Mouse (Mus musculus) adrenal gland, adult 8-10 months (tissue): ENCODE data around the gene H2afy. TPM values are rescaled to one million over a fixed set of nuclear protein-coding genes. Genes with fewer than 3 reads are reported as not detected.
"Not testable (repeated sequence)": the region's sequence is repeated elsewhere in the genome, so short reads cannot be mapped to it uniquely, and the experiment has no call there.

Experiments used
- DNase-seq: peaks from one replicate; pipeline ENCODE4 v3.0.0; 2022
- total RNA-seq, 4 experiments: library from RNA; stranded (reverse); gene quantifications; 2 replicates each; pipeline ENCODE4 v1.2.4; 2022

Gene H2afy
- total RNA-seq, 4 experiments from 2014 or later, result 130 to 162 (median 139) TPM

- no peak for DNase-seq
Measured at GRCm38 (mm10) chr13:56069643-56070042, 66.5 kb downstream of the H2afy start.

DNA sequence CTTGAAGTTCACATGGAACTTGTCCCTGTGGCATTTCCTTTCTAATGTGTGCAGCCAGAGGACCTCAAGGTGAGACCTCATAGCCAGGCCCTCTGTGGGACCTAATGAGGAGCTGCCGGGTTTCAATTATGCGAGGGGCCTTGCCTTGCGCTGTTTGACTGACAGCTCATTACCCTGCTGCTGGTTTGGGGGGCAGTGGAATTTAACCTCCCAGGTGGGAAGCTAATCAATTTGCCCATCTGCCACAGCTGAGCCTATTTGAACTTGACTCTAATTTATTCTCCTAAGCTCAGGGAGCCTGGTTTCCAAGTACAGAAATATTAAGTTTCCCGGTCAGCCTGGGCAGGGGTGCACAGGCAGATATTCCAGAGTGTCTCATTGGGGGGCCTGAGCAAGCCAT lies 67.6 kb downstream of the H2afy start:
- DNase-seq, result no peak

- no peak for DNase-seq
Measured at GRCm38 (mm10) chr13:56066904-56067303, 69.3 kb downstream of the H2afy start.

GRCm38 (mm10) chr13:56066152-56066551 lies 70.0 kb downstream of the H2afy start:
- DNase-seq, result no peak

DNA sequence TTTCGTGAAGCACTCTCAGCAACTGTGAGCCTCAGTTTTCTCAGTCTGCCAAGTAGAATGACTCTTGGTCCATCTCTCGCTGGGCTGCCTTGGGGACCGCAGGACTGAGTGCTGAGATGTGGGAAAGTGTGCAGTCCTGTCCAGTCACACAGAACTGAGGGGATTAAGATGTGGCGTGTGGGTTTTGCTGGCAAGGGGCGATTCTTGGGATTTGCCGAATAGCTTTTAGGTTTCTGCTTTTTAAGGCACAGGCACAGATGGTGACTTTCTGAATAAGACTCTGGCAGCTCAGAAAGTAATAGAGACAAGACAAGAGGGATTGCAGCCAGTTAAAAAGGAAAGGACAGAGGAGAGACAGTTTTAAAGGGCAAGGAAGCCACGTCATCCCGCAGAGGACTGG lies 78.4 kb downstream of the H2afy start:
- no peak for DNase-seq

DNA sequence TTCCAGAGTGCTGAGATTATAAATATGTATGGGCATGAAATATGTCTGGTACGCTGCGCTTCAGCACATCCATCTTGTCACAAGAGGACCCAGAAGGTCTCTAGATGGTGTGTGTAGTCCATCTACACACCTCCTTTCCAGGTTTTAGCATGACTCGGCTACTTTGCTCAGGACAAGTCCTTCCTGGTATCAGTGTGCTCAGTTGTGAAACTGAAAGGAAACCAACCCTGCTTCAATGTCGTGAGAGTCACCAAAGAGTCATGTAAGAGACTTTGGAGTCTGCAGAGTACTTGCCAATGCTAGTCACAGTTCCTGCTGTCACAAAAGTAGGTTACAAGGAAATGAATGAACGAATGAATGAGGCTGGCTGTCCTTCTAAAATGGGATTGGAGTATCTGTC lies 80.4 kb downstream of the H2afy start:
- DNase-seq, result no peak

DNA sequence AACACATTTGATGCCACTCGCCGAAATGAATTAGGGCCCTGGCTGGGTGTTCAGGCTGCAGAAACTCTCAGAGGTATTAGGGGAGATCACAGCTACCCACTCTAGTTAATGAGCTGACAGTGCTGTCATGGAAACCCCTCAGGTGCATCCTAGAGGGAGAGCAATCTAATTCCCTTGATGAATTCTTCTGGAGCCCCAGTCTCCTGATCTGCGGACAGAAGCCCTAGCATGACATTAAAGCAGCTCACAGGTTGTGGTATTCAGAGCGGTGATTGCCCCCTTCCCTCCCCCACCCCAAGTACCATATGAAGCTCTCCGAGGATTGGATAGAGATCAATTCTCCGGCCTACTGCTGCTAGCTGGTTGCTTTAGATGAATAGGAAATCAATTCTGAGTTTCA lies 82.1 kb downstream of the H2afy start:
- DNase-seq, result no peak

DNA sequence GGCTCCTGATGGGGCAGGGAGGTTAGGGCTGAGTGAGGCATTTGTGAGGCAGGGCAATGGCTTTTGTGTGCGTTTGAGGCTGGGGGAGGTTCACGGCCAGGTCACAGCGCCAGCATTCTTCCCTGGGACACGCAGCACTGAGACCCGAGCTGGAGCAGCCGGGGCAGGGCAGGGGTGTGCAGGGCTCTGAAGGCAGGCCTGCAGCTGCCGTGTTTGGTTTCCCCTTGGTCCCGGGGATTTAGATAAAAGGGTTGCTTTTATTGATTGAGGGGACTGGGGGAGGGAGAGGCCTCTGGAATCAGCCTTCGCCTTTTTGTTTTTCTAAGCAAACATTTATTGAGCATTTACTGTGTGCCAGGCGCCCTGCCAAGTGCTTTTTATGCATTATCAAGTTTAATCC lies 83.4 kb downstream of the H2afy start:
- DNase-seq, result no peak

- no peak for DNase-seq
Measured at GRCm38 (mm10) chr13:56050246-56050645, 85.9 kb downstream of the H2afy start.

GRCm38 (mm10) chr13:56042221-56042620 lies 93.9 kb downstream of the H2afy start:
- DNase-seq, result no peak

DNA sequence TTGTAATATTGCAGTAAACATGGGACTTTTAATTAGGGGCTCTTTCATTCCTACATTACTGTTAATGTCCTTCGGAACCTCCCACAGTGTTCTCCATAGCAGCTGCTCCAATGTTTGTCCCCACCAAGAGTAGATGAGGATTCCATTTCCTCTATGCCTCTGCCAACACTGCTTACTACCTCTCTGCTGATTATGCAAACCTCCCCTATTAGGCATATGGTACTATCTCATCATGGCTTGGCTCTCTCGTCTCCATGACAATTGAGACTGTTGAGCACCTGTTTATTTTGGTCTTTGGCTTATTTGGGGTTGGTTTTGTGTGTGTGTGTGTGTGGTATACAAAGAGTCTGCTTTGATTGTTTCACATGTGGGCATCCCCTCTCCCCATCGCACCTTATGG lies 95.5 kb downstream of the H2afy start:
- no peak for DNase-seq

DNA sequence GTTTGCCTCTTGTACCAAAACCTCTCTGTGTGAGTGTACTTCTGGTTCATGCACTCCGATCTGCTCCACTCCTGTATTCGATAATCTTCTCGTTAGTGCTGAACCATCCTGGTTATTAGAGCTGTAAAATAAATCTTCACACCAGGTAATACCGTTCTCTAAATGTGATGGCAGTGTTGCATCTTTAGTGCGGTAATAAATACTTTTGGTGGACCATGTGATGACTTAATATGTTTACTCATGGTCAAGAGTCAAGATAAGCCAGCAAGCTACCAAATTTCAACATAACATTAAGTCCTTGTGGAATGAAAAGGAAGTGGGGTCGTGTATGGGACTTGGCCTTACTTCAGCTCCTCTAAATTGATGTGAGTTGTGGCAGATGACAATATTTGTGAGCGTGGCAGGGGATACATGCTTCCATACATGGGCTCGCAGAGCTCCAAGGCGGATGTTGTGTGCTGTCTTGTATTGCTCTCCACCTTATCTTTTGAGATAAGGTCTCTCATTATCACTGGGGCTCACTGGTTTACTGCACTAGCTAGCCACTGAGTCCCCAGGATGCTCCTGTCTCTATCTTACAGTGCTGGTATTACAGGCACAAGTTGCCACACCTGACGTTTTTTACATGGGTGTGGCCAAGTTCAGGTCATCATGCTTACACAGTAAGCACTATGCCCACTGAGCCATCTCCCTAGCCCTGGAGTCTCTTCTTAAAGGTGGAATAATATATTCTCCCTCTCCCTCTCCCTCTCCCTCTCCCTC lies 96.4 kb downstream of the H2afy start:
- no peak for DNase-seq

GRCm38 (mm10) chr13:56029006-56029405 lies 107.2 kb downstream of the H2afy start:
- no peak for DNase-seq

DNA sequence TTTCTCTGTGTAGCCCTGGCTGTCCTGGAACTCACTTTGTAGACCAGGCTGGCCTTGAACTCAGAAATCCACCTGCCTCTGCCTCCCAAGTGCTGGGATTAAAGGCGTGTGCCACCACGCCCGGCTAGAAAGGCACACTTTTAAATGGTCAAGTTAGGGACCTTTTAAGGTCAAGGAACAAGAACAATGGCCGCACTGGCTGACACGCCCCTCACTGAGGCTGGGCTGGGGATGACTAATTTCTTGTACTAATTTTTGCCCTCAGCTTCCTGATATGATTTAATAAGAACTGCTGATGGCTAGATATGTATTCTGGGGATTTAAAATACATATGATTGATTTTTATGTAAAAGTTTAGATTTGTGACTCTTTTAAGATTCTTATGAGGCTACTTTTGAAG lies 108.2 kb downstream of the H2afy start:
- DNase-seq, result not testable (repeated sequence)

GRCm38 (mm10) chr13:56026623-56027022 lies 109.5 kb downstream of the H2afy start:
- DNase-seq, result no peak

- no peak for DNase-seq
Measured at GRCm38 (mm10) chr13:56026026-56026425, 110.1 kb downstream of the H2afy start.

DNA sequence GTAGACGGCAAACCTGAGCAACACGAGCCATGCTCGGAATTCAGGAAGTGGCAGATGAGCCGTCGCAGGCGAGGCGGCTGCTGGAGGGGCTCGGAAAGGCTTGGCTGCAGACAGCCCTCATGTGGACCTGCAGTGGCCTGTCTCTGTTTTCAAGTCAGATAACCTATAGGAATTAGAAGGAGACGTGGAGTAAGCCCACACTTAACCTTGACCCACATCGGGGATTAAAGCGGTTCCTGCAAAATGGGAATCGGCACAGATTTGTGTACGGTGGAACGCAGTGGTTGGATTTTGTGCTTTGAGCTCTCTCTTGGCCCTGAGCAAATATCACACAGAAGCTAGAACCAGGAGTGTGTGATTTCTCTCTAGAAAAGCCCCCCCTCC lies 111.1 kb downstream of the H2afy start:
- no peak for DNase-seq

DNA sequence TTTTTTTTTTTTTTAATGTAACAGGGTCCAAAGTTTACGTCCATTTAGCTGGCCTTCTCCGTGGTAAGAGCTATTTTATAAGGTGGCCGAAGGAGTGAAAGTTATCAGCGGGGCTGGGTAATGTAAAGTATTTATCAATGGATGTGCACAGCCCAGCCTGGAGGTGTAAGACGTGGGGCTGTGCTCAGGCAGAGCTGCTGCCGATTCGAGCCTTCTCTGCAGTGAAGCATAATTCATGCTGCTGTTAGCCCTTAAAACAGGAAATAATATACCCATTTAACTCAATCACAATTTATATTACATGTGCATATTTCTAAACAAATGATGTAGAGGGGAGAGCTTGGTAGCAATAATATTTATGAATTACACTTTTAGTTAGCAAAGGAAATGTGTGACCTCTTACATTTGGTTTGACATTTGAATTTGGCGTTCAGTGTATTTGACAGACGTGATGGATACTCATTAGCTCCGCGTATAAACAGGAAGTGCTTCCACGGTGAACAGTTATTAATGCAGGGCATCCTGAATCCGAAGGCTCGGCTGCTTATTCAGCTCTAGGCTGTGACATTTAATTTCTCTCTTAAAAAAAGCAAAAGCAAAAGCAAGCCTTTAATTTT lies 111.6 kb downstream of the H2afy start:
- no peak for DNase-seq

Other genes starting within 250 kb of the H2afy start
- 1 to 10 TPM; 1.9 to 5.3 (median 4.4) TPM for gene Tifab, start 42.5 kb upstream of the H2afy start, total RNA-seq
- gene Neurog1, start 115.8 kb upstream of the H2afy start, total RNA-seq, result not detected
- gene Cxcl14, start 160.2 kb upstream of the H2afy start, total RNA-seq, result 10 to 100 TPM; 63.0 to 86.6 (median 76.1) TPM